Mouse (Mus musculus) olfactory bulb, adult 2 months (tissue): Measurements from ENCODE around the gene Pigs. TPM values are rescaled to one million over a fixed set of nuclear protein-coding genes. Genes with fewer than 3 reads are reported as not detected.

ENCODE experiments used
- H3K27ac ChIP-seq: fragments of 200-500 bp; 2 replicates; pipeline ENCODE4 v1.5.1; 2012; ENCODE audit warnings: low read depth, low read length; ENCODE audit not compliant: insufficient read depth
- H3K4me1 ChIP-seq: fragments of 200-500 bp; 2 replicates; pipeline ENCODE4 v1.6.1; 2012; ENCODE audit warnings: low read length; ENCODE audit not compliant: control insufficient read depth, insufficient read depth
- H3K4me3 ChIP-seq: fragments of 200-500 bp; 2 replicates; pipeline ENCODE4 v1.5.1; 2012; ENCODE audit warnings: mild to moderate bottlenecking, low read depth, low read length, moderate library complexity; ENCODE audit not compliant: insufficient read depth
- CTCF ChIP-seq: fragments of 200-500 bp; IDR thresholded peaks from 2 replicates; pipeline ENCODE4 v1.5.1; 2012; ENCODE audit warnings: low read depth, mild to moderate bottlenecking, low read length, moderate library complexity; ENCODE audit not compliant: insufficient read depth
- POLR2A ChIP-seq: fragments of 200-500 bp; IDR thresholded peaks from 2 replicates; pipeline ENCODE4 v1.6.1; 2012; ENCODE audit warnings: mild to moderate bottlenecking, low read depth, low read length, moderate library complexity; ENCODE audit not compliant: insufficient read depth
- WGBS: fragments of 180-500 bp; shearing (Covaris S2); methylation state at CpG from one replicate; pipeline ENCODE4 v1.1.7; 2018; 5-methylcytosine and 5-hydroxymethylcytosine counted together
- polyA plus RNA-seq: library from polyadenylated mRNA; stranded (reverse); fragments of >200 nt; gene quantifications from 2 replicates; pipeline ENCODE4 v1.2.4, GENCODE M21; 2012; ENCODE audit warnings: low replicate concordance; ENCODE audit not compliant: missing spikeins, insufficient read depth, insufficient read length

The Pigs gene
- polyA plus RNA-seq, 1 experiment: not detected

GRCm38 (mm10) chr11:78310861-78311511 lies 17.2 kb upstream of the Pigs start:
- 80% methylated on average over 8 of the region's 8 CpGs for WGBS
- H3K4me3 ChIP-seq: no peak overlapping the region
- H3K27ac ChIP-seq: no peak overlapping the region
- no peaks in the 10 kb centered on the region for H3K4me1 ChIP-seq
- TF ChIP-seq CTCF (no peak), POLR2A (no peak)

DNA sequence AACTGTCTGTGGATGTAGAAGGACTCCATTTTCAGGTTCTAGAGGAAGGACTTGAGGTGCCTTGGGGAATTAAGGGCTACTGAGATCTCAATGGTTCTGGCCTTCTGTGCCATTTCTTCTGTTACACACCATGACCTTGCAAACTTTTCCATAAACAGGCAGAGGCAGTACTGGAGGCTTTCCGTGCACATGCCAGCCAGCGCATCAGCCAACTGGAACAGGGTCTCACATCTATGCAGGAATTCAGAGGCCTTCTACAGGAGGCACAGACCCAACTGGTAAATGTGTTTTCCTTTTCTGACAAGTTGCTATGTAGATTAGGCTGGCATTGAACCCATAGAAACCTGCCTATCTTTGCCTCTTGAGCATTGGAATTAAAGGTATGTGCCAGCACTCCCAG lies 14.6 kb upstream of the Pigs start:
- Histone ChIP-seq H3K27ac (no peak overlapping the region), H3K4me3 (no peak overlapping the region), H3K4me1 (no peaks in the 10 kb centered on the region)
- TF ChIP-seq POLR2A (no peak), CTCF (no peak)
- WGBS: 90% methylated on average over 2 of the region's 2 CpGs

DNA sequence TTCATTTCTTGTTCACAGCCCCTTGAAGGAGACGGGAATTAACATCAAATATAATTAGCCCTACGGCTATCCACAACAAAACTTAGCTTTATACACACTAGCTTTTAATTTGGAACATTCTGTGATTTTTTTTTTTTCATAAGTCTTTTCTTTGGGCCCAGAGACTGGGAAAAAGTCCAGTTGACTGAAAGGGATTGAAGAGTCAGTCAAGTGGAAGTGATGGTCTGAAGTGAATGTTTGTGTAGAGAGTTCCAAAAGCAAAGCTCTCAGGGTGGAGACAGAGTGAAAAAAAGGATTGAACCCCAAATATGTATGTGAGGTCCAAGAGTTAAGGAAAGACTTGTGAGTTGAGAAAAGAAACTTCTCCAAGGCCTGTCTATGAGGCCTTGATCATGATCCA lies 9.8 kb upstream of the Pigs start:
- H3K27ac ChIP-seq: no peak overlapping the region
- peaks cover 4% of the 10 kb centered on the region; the same call in 1 of the 2 replicates for H3K4me1 ChIP-seq
- WGBS: 61% methylated on average over 2 of the region's 2 CpGs
- TF ChIP-seq POLR2A: no peak
- no peak for TF ChIP-seq CTCF
- no peak overlapping the region for H3K4me3 ChIP-seq

GRCm38 (mm10) chr11:78322076-78322831 lies 6.0 kb upstream of the Pigs start:
- 6% methylated on average over 2 of the region's 2 CpGs for WGBS
- H3K4me1 ChIP-seq: peaks cover 7% of the 10 kb centered on the region; the same call in 1 of the 2 replicates
- no peak for TF ChIP-seq POLR2A

DNA sequence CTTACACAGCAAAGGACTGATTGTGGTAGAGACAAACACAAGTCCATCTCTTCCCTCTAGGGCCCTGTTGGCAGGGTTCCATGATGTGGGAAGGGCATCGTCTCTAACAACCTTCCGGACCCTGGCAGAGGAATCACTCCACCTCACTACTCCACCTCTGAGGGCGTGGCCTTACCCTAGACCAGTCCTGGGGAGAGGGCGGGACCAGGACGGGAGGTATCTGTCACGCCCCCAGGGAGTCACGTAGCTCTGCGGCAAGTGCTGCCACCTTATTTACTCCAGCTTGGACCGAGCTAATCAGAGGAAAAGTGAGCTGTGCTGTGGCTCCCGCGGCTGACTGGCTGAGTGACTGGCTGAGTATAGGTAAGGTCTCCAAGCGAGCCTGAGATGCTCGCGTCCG lies 5.4 kb upstream of the Pigs start, which contains the start of gene Aldoc:
Gene Aldoc, plus strand, starts transcription at position 109 of the 400 bp plus-strand sequence.
- 11% methylated on average over 15 of the region's 15 CpGs for WGBS
- TF ChIP-seq POLR2A (0 out of 2 replicates have a peak, but pooled peaks have one; percentile 25), CTCF (no peak)

More at GRCm38 (mm10) chr11:78322076-78322831, 6.0 kb upstream of the Pigs start:
- H3K27ac ChIP-seq: peak overlapping the region; percentile 75; the same call in 1 of the 2 replicates
- no peak overlapping the region for H3K4me3 ChIP-seq

GRCm38 (mm10) chr11:78324000-78324785 lies 4.0 kb upstream of the Pigs start:
- Histone ChIP-seq H3K27ac (0 out of 2 replicates have a peak overlapping the region, but pooled peaks have one; percentile 2), H3K4me1 (peaks cover 12% of the 10 kb centered on the region), H3K4me3 (peak overlapping the region; percentile 15)
- no peak for TF ChIP-seq POLR2A
- WGBS: 44% methylated on average over 15 of the region's 15 CpGs

More for the DNA sequence above, 5.4 kb upstream of the Pigs start, which contains the start of gene Aldoc:
- peak within 1 kb of the TSS; percentile 28; the same call in 1 of the 2 replicates for H3K4me3 ChIP-seq
- H3K4me1 ChIP-seq: peaks cover 7% of the 10 kb centered on the region; the same call in 1 of the 2 replicates
- peak within 1 kb of the TSS; percentile 75 for H3K27ac ChIP-seq

- Histone ChIP-seq H3K4me1 (peaks cover 12% of the 10 kb centered on the region), H3K27ac (no peak overlapping the region), H3K4me3 (peak overlapping the region; percentile 15; the same call in 1 of the 2 replicates)
- 62% methylated on average over 12 of the region's 12 CpGs for WGBS
- TF ChIP-seq CTCF (no peak), POLR2A (no peak)
Measured at GRCm38 (mm10) chr11:78324965-78325364, 3.2 kb upstream of the Pigs start.

GRCm38 (mm10) chr11:78327215-78327614 lies 1.0 kb upstream of the Pigs start:
- 65% methylated on average over 4 of the region's 4 CpGs for WGBS
- H3K4me1 ChIP-seq: peaks cover 12% of the 10 kb centered on the region

More at GRCm38 (mm10) chr11:78327215-78327614, 1.0 kb upstream of the Pigs start:
- Histone ChIP-seq H3K27ac (no peak overlapping the region), H3K4me3 (no peak overlapping the region)
- TF ChIP-seq CTCF (no peak), POLR2A (no peak)
